Mouse (Mus musculus) small intestine, adult 2 months (tissue): ENCODE data around the gene Neb. TPM values are rescaled to one million over a fixed set of nuclear protein-coding genes. Genes with fewer than 3 reads are reported as not detected.

Experiments used
- H3K27ac ChIP-seq: fragments of 200-500 bp; 2 replicates; pipeline ENCODE4 v1.5.1; 2012; ENCODE audit warnings: low read depth, low read length, control low read depth, inconsistent platforms; ENCODE audit not compliant: insufficient read depth
- H3K27me3 ChIP-seq: fragments of 200-500 bp; 2 replicates; pipeline ENCODE4 v1.6.1; 2012; ENCODE audit warnings: mild to moderate bottlenecking, moderate library complexity, low read length, inconsistent platforms; ENCODE audit not compliant: control insufficient read depth, insufficient read depth
- H3K36me3 ChIP-seq: fragments of 200-500 bp; 2 replicates; pipeline ENCODE4 v1.6.1; 2012; ENCODE audit warnings: mild to moderate bottlenecking, low read length, control low read depth, inconsistent platforms; ENCODE audit not compliant: control insufficient read depth, insufficient read depth
- H3K4me1 ChIP-seq: fragments of 200-500 bp; 2 replicates; pipeline ENCODE4 v1.6.1; 2012; ENCODE audit warnings: low read length, inconsistent platforms, mixed read lengths; ENCODE audit not compliant: control insufficient read depth, insufficient read depth, insufficient read length
- H3K4me3 ChIP-seq: fragments of 200-500 bp; 2 replicates; pipeline ENCODE4 v1.5.1; 2012; ENCODE audit warnings: low read depth, mild to moderate bottlenecking, control low read depth, inconsistent platforms, low read length, moderate library complexity
- CTCF ChIP-seq: fragments of 200-500 bp; IDR thresholded peaks from 2 replicates; pipeline ENCODE4 v1.5.1; 2012; ENCODE audit warnings: low read depth, mild to moderate bottlenecking, control low read depth, inconsistent platforms, low read length, moderate library complexity, mixed read lengths; ENCODE audit not compliant: insufficient replicate concordance, insufficient read length; ENCODE audit errors: extremely low read depth
- POLR2A ChIP-seq: fragments of 200-500 bp; IDR thresholded peaks from 2 replicates; pipeline ENCODE4 v1.6.1; 2012; ENCODE audit warnings: low read depth, mild to moderate bottlenecking, control low read depth, inconsistent platforms, low read length, moderate library complexity
- WGBS: fragments of 180-500 bp; shearing (Covaris S2); methylation state at CpG from one replicate; pipeline ENCODE4 v1.1.7; 2018; 5-methylcytosine and 5-hydroxymethylcytosine counted together
- polyA plus RNA-seq: library from polyadenylated mRNA; depleted of rRNA; stranded (reverse); fragments of >200 nt; gene quantifications from 2 replicates; pipeline ENCODE4 v1.2.3, GENCODE M21; 2012

Gene Neb
- polyA plus RNA-seq, 1 experiment = 0.23 TPM

- 79% methylated on average over 4 of the region's 4 CpGs for WGBS
- no peak overlapping the region for H3K27ac ChIP-seq
- H3K36me3 ChIP-seq = no peaks in the 10 kb centered on the region
- H3K27me3 ChIP-seq = no peaks in the 10 kb centered on the region
- H3K4me3 ChIP-seq = no peak overlapping the region
- H3K4me1 ChIP-seq = no peaks in the 10 kb centered on the region
- TF ChIP-seq POLR2A = no peak
- no peak for TF ChIP-seq CTCF
Observed at GRCm38 (mm10) chr2:52327244-52327815, 50.9 kb downstream of the Neb start.

- Histone ChIP-seq H3K36me3 (no peaks in the 10 kb centered on the region), H3K4me1 (no peaks in the 10 kb centered on the region), H3K4me3 (no peak overlapping the region), H3K27me3 (no peaks in the 10 kb centered on the region), H3K27ac (no peak overlapping the region)
- WGBS = 86% methylated on average over 3 of the region's 3 CpGs
- TF ChIP-seq POLR2A = no peak
- TF ChIP-seq CTCF = no peak
Observed at GRCm38 (mm10) chr2:52321866-52322265, 56.4 kb downstream of the Neb start.

- H3K27ac ChIP-seq = no peak overlapping the region; the same call in 1 of the 2 replicates
- no peak overlapping the region for H3K4me3 ChIP-seq
- no peaks in the 10 kb centered on the region for H3K36me3 ChIP-seq
- no peak for TF ChIP-seq CTCF
- no peak for TF ChIP-seq POLR2A
- H3K4me1 ChIP-seq = no peaks in the 10 kb centered on the region
- no peaks in the 10 kb centered on the region for H3K27me3 ChIP-seq
- 92% methylated on average over 2 of the region's 2 CpGs for WGBS
Observed at GRCm38 (mm10) chr2:52320175-52320574, 58.1 kb downstream of the Neb start.

- H3K36me3 ChIP-seq = no peaks in the 10 kb centered on the region
- H3K4me3 ChIP-seq = no peak overlapping the region
- 41% methylated on average over 5 of the region's 5 CpGs for WGBS
- H3K27ac ChIP-seq = 0 out of 2 replicates have a peak overlapping the region, but pooled peaks have one; percentile 31
- TF ChIP-seq POLR2A (no peak), CTCF (no peak)
- H3K27me3 ChIP-seq = no peaks in the 10 kb centered on the region
- H3K4me1 ChIP-seq = no peaks in the 10 kb centered on the region
Observed at GRCm38 (mm10) chr2:52319020-52319567, 59.2 kb downstream of the Neb start.

- Histone ChIP-seq H3K4me3 (no peak overlapping the region), H3K27me3 (no peaks in the 10 kb centered on the region), H3K4me1 (no peaks in the 10 kb centered on the region), H3K36me3 (no peaks in the 10 kb centered on the region), H3K27ac (no peak overlapping the region)
- TF ChIP-seq POLR2A = no peak
- TF ChIP-seq CTCF = no peak
- WGBS = 80% methylated on average over 4 of the region's 4 CpGs
Observed at GRCm38 (mm10) chr2:52317471-52317870, 60.8 kb downstream of the Neb start.

GRCm38 (mm10) chr2:52315737-52316136 is 62.5 kb downstream of the Neb start:
- H3K27me3 ChIP-seq = no peaks in the 10 kb centered on the region
- WGBS = 34% methylated on average over 3 of the region's 3 CpGs
- H3K27ac ChIP-seq = no peak overlapping the region
- H3K4me3 ChIP-seq = no peak overlapping the region
- H3K4me1 ChIP-seq = no peaks in the 10 kb centered on the region
- H3K36me3 ChIP-seq = no peaks in the 10 kb centered on the region
- TF ChIP-seq CTCF = no peak
- no peak for TF ChIP-seq POLR2A

GRCm38 (mm10) chr2:52314922-52315730 is 63.1 kb downstream of the Neb start:
- 73% methylated on average over 7 of the region's 7 CpGs for WGBS
- Histone ChIP-seq H3K4me1 (no peaks in the 10 kb centered on the region), H3K27me3 (no peaks in the 10 kb centered on the region), H3K36me3 (no peaks in the 10 kb centered on the region), H3K27ac (peak overlapping the region; percentile 17), H3K4me3 (no peak overlapping the region)
- TF ChIP-seq POLR2A (no peak), CTCF (no peak)
